ENCODE assay signal across 9 mouse cellular contexts in genomic region chr12:112510733-112511372, GRCm38 (mm10). TPM values are rescaled to one million over a fixed set of nuclear protein-coding genes. Genes with fewer than 3 reads are reported as not detected.
A peak's percentile ranks its signal among the peaks of the same experiment; 100 is the strongest.
DNase-seq lines count a peak whose midpoint lies in the region; ATAC-seq and TF ChIP-seq lines count a peak whose summit lies in the region.
"Had no signal": no experiment of that assay in that cellular context is flagged by ENCODE, and none has a peak within 500 bp of the region (broad histone marks: within the 10 kb centered on the region; RNA-seq: fewer than 3 reads in every experiment).

No protein-coding gene starts in this region.

- ATAC-seq in embryonic facial prominence, embryonic 15.5 days (ENCODE audit: insufficient number of reproducible peaks, low FRiP score, low TSS enrichment, low read depth): peak; percentile 72
- ATAC-seq in hindbrain, embryonic 16.5 days: peak; percentile 88
- ATAC-seq in limb, embryonic 12.5 days (ENCODE audit: insufficient number of reproducible peaks, insufficient read depth, low FRiP score, low TSS enrichment, low read depth): 0 out of 2 replicates have a peak, but pooled peaks have one; percentile 32
- ATAC-seq in inflammation-experienced regulatory T-cells, adult 6 months: no peak

- peaks cover 46% of the 10 kb centered on the region for H3K27me3 ChIP-seq in embryonic facial prominence, embryonic 15.5 days
- no peaks in the 10 kb centered on the region for H3K27me3 ChIP-seq in hindbrain, embryonic 16.5 days (replicated peaks; ENCODE audit: control insufficient read depth, insufficient read depth, low read length)
- H3K27me3 ChIP-seq in limb, embryonic 12.5 days: peaks cover 59% of the 10 kb centered on the region

- peak overlapping the region; percentile 61 to 64 for H3K4me3 ChIP-seq in ES-E14 (ENCODE audit: insufficient read depth in 1 of 2, low read depth in 1 of 2, low read length in 2 of 2, poor library complexity in 1 of 2, severe bottlenecking in 1 of 2)
- H3K4me3 ChIP-seq in embryonic facial prominence, embryonic 15.5 days (replicated peaks): peak overlapping the region; percentile 39
- H3K4me3 ChIP-seq in hindbrain, embryonic 16.5 days (ENCODE audit: low read length): peak overlapping the region; percentile 50
- H3K4me3 ChIP-seq in limb, embryonic 12.5 days (replicated peaks): peak overlapping the region; percentile 37
- H3K4me3 ChIP-seq: erythroblast, embryonic 14.5 days had no signal

- no peaks in the 10 kb centered on the region for H3K9me3 ChIP-seq in ES-E14 (ENCODE audit: control insufficient read depth, insufficient read depth, low read depth, low read length)
- no peaks in the 10 kb centered on the region for H3K9me3 ChIP-seq in embryonic facial prominence, embryonic 15.5 days (replicated peaks)
- H3K9me3 ChIP-seq in hindbrain, embryonic 16.5 days (ENCODE audit: control insufficient read depth, low read length): no peaks in the 10 kb centered on the region
- H3K9me3 ChIP-seq in limb, embryonic 12.5 days: no peaks in the 10 kb centered on the region

- 2% methylated on average over 62 of the region's 62 CpGs for WGBS in embryonic facial prominence, embryonic 15.5 days
- under 1% methylated on average over 61 of the region's 62 CpGs for WGBS in hindbrain, embryonic 16.5 days
- 4% methylated on average over 62 of the region's 62 CpGs for WGBS in limb, embryonic 12.5 days

- H3K4me1 ChIP-seq in ES-E14 (ENCODE audit: control insufficient read depth in 2 of 2, insufficient read depth in 2 of 2, low read length in 2 of 2, poor library complexity in 1 of 2): no peaks in the 10 kb centered on the region
- H3K4me1 ChIP-seq in embryonic facial prominence, embryonic 15.5 days: 0 out of 2 replicates have a peak, but pooled peaks cover 8% of the 10 kb centered on the region
- peaks cover 46% of the 10 kb centered on the region for H3K4me1 ChIP-seq in hindbrain, embryonic 16.5 days (ENCODE audit: control insufficient read depth, insufficient read depth, low read depth, low read length)
- H3K4me1 ChIP-seq in limb, embryonic 12.5 days (replicated peaks): peaks cover 7% of the 10 kb centered on the region; the same call in 1 of the 2 replicates

- peak overlapping the region; percentile 66 for H3K4me2 ChIP-seq in embryonic facial prominence, embryonic 15.5 days (replicated peaks)
- H3K4me2 ChIP-seq in hindbrain, embryonic 16.5 days (ENCODE audit: low read length): peak overlapping the region; percentile 80
- peak overlapping the region; percentile 66 for H3K4me2 ChIP-seq in limb, embryonic 12.5 days

- H3K9ac ChIP-seq in ES-E14 (ENCODE audit: insufficient read depth, low read depth, low read length, poor library complexity, severe bottlenecking): no peak overlapping the region
- no peak overlapping the region for H3K9ac ChIP-seq in embryonic facial prominence, embryonic 15.5 days
- peak overlapping the region; percentile 69 for H3K9ac ChIP-seq in hindbrain, embryonic 16.5 days (ENCODE audit: low read depth, low read length)
- no peak overlapping the region for H3K9ac ChIP-seq in limb, embryonic 12.5 days (replicated peaks)

- in situ Hi-C loops in ES-E14 (cut with MboI; ENCODE audit: low sequenced_read_pairs in 2 of 2, unreplicated experiment in 2 of 2): no loop called here

- no peak overlapping the region for H3K27ac ChIP-seq in ES-E14 (ENCODE audit: insufficient read depth, low read depth, low read length, poor library complexity, severe bottlenecking)
- no peak overlapping the region for H3K27ac ChIP-seq in embryonic facial prominence, embryonic 15.5 days (replicated peaks)
- peak overlapping the region; percentile 85 for H3K27ac ChIP-seq in hindbrain, embryonic 16.5 days (ENCODE audit: low read depth, low read length)
- H3K27ac ChIP-seq in limb, embryonic 12.5 days: no peak overlapping the region

- no peaks in the 10 kb centered on the region for H3K36me3 ChIP-seq in ES-E14 (ENCODE audit: control insufficient read depth, insufficient read depth, low read length, poor library complexity, severe bottlenecking)
- H3K36me3 ChIP-seq in embryonic facial prominence, embryonic 15.5 days: no peaks in the 10 kb centered on the region
- no peaks in the 10 kb centered on the region for H3K36me3 ChIP-seq in hindbrain, embryonic 16.5 days (ENCODE audit: control insufficient read depth, insufficient read depth, low read length)
- H3K36me3 ChIP-seq in limb, embryonic 12.5 days: no peaks in the 10 kb centered on the region

- peak; percentile 3 for DNase-seq in cerebellum, adult 8-10 months
- no peak for DNase-seq in cerebellum, adult 9-11 months
- DNase-seq in ES-E14 (ENCODE audit: low read depth, low spot score): peak; percentile 54
- peak; percentile 52 for DNase-seq in ovary, postnatal 14 days (ENCODE audit: low spot score)

TF ChIP-seq in ES-E14, 5 proteins besides CTCF, POLR2A, EP300 and RAD21:
- TF ChIP-seq HCFC1 (IDR thresholded peaks at IDR 0.05; ENCODE audit: borderline replicate concordance, insufficient read depth, low read length) (no peak), ZC3H11A (IDR thresholded peaks at IDR 0.05; ENCODE audit: borderline replicate concordance, low read depth, low read length) (no peak), CHD2 (IDR thresholded peaks at IDR 0.05; ENCODE audit: low read depth, low read length) (no peak), MAFK (IDR thresholded peaks at IDR 0.05; ENCODE audit: insufficient read depth, low read depth, low read length) (no peak), ZNF384 (IDR thresholded peaks at IDR 0.05; ENCODE audit: low read depth, low read length) (no peak)
TF ChIP-seq in ES-E14: peak in this region for 0.

RNA-seq across cellular contexts. Expression of gene Tmem179, which starts 5.7 kb away (rescaled TPM):
- 3.1 and 3.5 TPM in 2 replicates for total RNA-seq in ES-E14 (2012; rRNA removed)
- polyA plus RNA-seq in embryonic facial prominence, embryonic 15.5 days (2015; fragmentation: Nextera tagmentation; extraction: Ambion mirVana): 0.45 TPM in 2 replicates
- 92.7 and 96.1 TPM in 2 replicates for polyA plus RNA-seq in hindbrain, embryonic 16.5 days (2015; fragmentation: Nextera tagmentation; extraction: Ambion mirVana)
- 0.19 and 0.23 TPM in 2 replicates for polyA plus RNA-seq in limb, embryonic 12.5 days (2016; fragmentation: Nextera tagmentation; extraction: Ambion mirVana)
- not detected for polyA plus RNA-seq in inflammation-experienced regulatory T-cells, adult 6 months (2017; shearing (Covaris generic))
- polyA plus RNA-seq: erythroblast, embryonic 14.5 days had no signal

RNA-seq across cellular contexts. Expression of gene A530016L24Rik, which starts 21.6 kb away (rescaled TPM):
- total RNA-seq in ES-E14 (2012; rRNA removed): not detected in 2 replicates
- polyA plus RNA-seq in embryonic facial prominence, embryonic 15.5 days (2015; fragmentation: Nextera tagmentation; extraction: Ambion mirVana): 0.48 and 0.49 TPM in 2 replicates
- 0.10 and 0.12 TPM in 2 replicates for polyA plus RNA-seq in hindbrain, embryonic 16.5 days (2015; fragmentation: Nextera tagmentation; extraction: Ambion mirVana)
- 0.23 TPM in 1 of 2 replicates, not detected in the other for polyA plus RNA-seq in limb, embryonic 12.5 days (2016; fragmentation: Nextera tagmentation; extraction: Ambion mirVana)
- polyA plus RNA-seq in inflammation-experienced regulatory T-cells, adult 6 months (2017; shearing (Covaris generic)): not detected

Comparison
In these comparisons a context has a peak if more than half of its experiments do, and no peak if none do; other contexts are left out.
1. RNA of gene Tmem179, which starts 5.7 kb away (polyA plus RNA-seq): 92.7 to 96.1 TPM in hindbrain, embryonic 16.5 days; 0.45 TPM in embryonic facial prominence, embryonic 15.5 days, 0.19 to 0.23 TPM in limb, embryonic 12.5 days and not detected in inflammation-experienced regulatory T-cells, adult 6 months; every median in the first group is over 10 times any median in the second.
2. Peak in every context shown above with its lines, with median percentiles within 50 percentile points of each other: H3K4me3 ChIP-seq and H3K4me2 ChIP-seq.